Mouse (Mus musculus) skeletal muscle tissue, adult 2 months (tissue): ENCODE measurements around the gene Zfp819.
A peak's percentile ranks its signal among the peaks of the same experiment; 100 is the strongest.

Experiments
- DNase-seq: peaks from one replicate; pipeline ENCODE4 v3.0.0-alpha.2; 2012; ENCODE audit warnings: low read depth, low spot score

Gene Zfp819

GRCm38 (mm10) chr7:43606896-43607742 lies at the start of gene Zfp819:
TSS of gene Zfp819 (plus strand) at chr7:43607169.
- peak; percentile 4 for DNase-seq

DNA sequence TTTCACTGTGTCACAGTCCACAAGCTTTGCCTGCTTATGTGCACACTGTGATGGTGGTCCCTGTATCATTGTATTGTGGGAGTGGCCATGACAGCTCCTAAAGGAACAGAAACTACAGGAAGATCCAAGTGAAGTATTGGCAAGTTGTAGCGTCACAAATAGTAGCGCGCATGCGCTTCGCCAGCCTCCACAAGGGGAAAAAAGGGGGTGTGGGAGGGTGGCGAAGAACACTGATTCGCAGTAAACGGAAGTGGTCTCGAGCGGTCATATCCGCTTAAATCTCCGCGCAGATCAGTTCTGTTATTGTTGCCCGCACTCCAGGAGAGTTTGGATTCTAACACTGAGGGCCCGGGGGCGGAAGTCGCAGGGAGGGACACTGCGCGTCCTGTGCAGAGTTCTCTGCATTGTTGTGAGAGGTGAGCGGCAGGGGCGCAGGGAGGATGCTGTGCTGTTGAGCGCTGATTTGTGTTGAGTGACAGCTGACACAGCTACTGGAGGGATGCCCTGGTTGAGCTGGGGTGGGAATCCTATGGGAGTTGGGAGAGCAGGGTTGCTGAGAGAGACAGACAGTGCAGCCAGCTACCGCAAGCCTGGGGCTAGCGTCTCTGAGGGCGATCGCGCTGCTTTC lies 44.8 kb upstream of the Zfp819 start, which contains the start of gene Zfp658:
Gene Zfp658 (plus strand): TSS at position 251 of the 628 bp plus-strand sequence.
- peak; percentile 85 for DNase-seq

GRCm38 (mm10) chr7:43562651-43563070 lies 44.3 kb upstream of the Zfp819 start:
- no peak for DNase-seq

DNA sequence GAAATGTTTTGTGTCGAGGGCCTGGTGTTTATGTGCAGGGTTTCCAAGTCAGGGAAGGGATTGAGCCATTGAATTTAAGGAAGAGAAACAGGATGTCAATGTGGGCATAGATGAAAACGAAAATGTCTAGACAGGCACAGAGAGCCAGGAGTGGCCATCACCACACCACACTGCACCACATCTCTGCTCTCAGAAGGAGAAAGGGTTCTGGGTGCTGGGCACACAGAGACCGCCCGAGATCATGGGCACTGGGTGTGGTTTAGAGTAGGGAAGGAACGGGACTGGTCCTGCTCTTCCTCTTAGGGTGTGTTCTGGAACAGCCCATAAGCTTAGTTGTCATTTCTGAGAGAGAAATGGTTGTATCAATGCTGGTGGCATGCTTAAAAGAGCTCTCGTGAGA lies 43.7 kb upstream of the Zfp819 start:
- no peak for DNase-seq

GRCm38 (mm10) chr7:43571216-43571615 lies 35.8 kb upstream of the Zfp819 start:
- DNase-seq, result no peak

- DNase-seq, result peak; percentile 99
Observed at GRCm38 (mm10) chr7:43579440-43580171, 27.4 kb upstream of the Zfp819 start, which contains the start of gene Zfp719. TSS of gene Zfp719 (plus strand) at chr7:43579610.

GRCm38 (mm10) chr7:43580526-43580925 lies 26.4 kb upstream of the Zfp819 start:
- no peak for DNase-seq

DNA sequence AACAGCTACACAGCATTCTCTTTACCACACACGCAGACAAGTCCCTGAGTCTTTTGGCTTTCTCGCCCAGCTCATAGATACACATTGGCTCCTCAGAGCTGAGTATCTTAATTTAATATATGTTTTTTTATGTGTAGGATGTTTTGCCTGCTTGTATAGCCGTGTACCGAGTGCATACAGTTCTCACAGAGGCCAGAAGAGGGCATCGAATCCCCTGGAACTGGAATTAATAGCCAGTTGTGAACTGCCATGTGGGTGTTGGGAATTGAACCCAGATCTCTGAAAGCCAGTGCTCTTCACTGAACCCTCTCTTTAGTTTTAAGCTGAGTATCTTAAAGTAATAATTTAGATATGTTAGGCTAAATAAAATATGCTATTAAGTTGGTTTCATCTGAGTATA lies 22.2 kb upstream of the Zfp819 start:
- DNase-seq, result no peak

DNA sequence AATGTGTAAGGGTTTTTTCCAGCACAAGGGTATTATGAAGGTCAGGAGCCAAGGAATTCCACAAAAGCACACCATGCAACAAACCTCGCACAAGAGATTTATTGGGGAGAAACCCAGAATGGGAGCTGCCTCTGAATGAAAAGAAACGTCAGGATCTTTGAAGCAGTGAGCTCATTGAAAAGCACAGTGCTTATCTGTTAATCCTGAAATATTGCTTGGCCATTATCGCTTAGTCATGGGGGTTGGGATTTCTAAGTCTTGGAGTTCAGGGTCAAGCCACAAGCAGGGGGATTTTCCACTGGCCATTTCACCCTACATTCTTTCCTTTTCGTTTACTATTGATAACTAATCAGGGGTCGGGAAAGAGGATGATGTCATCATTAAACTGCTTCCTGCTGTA lies 5.1 kb upstream of the Zfp819 start:
- DNase-seq, result no peak

DNA sequence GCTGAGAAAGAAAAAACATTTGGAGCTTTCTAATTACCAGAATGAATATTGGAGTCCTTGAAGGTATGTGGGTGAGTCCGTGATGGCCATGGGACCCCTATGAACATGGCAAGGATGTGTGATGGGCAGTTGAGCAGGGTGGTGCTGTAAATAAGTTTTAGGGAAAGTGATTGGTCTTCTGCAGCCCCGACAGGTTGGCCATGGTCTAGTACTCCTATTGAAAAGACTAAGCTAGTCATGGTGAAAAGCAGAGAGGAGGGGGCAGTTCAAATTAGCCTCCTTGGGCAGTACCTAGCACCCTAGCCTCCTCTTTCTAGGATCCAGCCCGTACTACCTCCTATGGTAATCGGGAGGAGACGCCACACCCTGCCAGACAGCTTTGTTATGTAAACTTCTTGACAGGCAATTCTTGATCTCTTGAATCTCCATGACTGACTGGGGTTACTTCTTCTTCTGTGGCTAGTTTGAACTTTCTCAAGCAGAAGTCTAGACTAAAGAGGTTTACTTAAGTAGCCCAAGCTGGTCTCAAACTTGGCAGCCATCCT lies 846 bp downstream of the Zfp819 start:
- DNase-seq, result no peak

- DNase-seq, result no peak
Observed at GRCm38 (mm10) chr7:43608316-43608824, 1.4 kb downstream of the Zfp819 start.

- no peak for DNase-seq
Observed at GRCm38 (mm10) chr7:43613816-43614551, 7.0 kb downstream of the Zfp819 start.

- DNase-seq, result no peak
Observed at GRCm38 (mm10) chr7:43622927-43623326, 16.0 kb downstream of the Zfp819 start.

- no peak for DNase-seq
Observed at GRCm38 (mm10) chr7:43623819-43624218, 16.9 kb downstream of the Zfp819 start.

DNA sequence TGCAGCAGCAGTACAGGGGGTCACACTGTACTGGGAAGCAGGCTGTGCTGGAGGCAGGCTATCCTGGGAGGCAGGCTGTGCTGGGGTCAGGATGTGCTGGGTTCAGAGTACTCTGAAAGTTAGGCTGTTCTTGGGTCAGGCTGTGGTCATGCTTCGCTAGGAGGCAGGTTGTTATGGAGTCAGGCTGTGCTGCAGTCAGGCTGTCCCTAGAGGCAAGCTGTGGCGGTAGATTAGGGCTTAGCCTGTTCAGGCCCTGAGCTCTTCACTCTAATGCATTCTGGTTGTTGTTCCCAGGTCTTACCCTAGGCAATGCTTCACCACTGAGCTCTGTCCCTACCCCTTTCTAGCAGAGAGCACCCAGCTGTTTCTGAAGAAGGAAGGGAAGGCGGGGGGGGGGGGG lies 18.1 kb downstream of the Zfp819 start:
- no peak for DNase-seq

DNA sequence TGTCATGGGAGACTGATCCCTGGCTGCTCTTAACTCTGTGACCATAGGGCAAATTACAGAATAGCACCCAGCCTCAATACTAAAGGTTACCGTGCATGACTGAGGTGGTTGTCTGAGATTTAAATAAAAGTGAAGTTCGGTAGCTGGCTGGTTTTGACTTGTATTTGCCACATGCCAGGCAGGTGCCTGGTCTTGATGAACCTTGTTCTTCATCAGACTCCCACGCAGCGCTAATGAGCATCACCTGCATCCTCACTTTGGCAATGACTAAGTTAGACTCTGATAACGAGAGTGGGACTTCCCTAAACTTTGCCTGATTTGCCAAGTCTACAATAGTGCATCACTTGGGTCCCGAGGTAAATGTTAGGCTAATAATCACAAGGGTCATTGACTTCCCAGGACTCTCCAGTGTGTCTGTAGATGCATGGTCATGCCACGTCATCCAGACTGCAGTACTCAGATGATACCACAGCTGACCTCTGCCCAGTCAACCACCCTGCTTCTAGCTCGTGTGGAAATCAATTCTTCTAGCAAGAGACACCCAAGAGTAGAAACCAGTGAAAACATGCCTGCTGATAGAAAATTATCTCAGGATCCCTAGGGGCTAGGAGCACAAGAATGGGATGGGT lies 18.9 kb downstream of the Zfp819 start:
- no peak for DNase-seq

DNA sequence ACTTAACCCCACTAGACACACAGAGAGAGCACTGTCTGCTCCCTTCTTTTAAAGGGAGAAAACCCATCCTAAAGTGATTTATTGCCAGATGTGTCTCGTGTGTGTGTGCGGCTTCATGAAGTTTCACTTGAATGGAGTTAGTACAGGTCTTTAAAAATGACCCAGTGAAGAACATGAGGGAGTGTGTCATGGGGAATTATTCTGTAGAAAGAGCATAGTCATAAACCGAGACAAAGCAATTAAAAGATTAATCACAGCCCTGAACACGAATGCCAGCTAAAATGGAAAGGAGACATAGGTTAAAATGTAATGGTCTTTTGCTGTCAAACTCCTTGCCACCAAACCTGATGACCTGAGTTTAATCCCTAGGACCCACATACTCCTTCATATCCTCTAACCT lies 27.0 kb downstream of the Zfp819 start:
- no peak for DNase-seq

- DNase-seq, result no peak
Observed at GRCm38 (mm10) chr7:43634500-43634899, 27.5 kb downstream of the Zfp819 start, which contains the start of gene Ceacam18. TSS of gene Ceacam18 (plus strand) at chr7:43634707.

- no peak for DNase-seq
Observed at GRCm38 (mm10) chr7:43636194-43636593, 29.2 kb downstream of the Zfp819 start.

- DNase-seq, result no peak
Observed at GRCm38 (mm10) chr7:43637118-43637517, 30.1 kb downstream of the Zfp819 start.
